Mouse (Mus musculus) retina, postnatal 1 day (tissue): ENCODE results near the gene Arid2.
"Not testable (repeated sequence)": the region's sequence is repeated elsewhere in the genome, so short reads cannot be mapped to it uniquely, and the experiment has no call there.

Experiments
- DNase-seq: peaks from one replicate; pipeline ENCODE4 v3.0.0-alpha.2; 2012

Gene Arid2

DNA sequence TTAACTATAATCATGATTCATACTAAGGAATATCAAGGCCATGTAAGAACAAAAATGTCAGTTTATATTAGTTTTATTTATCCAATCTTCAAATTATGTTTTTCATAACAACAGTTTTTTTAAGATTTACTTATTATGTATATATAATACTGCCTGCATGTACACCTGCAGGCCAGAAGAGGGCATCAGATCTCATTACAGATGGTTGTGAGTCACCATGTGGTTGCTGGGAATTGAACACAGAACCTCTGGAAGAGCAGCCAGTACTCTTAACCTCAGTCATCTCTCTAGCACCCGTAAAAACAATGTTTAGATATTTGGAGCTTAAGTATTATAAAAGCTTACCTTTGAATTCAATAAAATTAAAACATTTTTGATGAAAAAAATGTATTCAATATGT lies 146.9 kb downstream of the Arid2 start:
- no peak for DNase-seq

DNA sequence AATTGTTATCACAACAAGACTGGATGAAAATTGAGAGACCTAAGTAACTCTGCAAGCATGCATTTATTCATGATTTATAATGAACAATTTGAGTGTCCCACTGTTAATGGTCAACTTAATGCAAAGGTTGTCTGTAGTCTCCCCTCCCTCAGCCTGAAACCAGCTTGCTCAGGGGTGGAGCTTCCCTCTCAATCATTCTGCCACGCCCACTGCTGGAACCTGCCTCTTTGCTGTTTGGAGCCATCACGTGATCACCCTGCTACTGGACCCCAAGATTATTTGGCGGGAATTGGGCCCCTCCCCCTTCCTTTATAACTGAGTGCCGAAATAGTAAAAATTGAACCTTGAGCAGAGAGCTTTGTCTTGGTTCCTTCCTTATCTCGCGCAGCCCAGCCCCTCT lies 154.2 kb downstream of the Arid2 start:
- DNase-seq = not testable (repeated sequence)

DNA sequence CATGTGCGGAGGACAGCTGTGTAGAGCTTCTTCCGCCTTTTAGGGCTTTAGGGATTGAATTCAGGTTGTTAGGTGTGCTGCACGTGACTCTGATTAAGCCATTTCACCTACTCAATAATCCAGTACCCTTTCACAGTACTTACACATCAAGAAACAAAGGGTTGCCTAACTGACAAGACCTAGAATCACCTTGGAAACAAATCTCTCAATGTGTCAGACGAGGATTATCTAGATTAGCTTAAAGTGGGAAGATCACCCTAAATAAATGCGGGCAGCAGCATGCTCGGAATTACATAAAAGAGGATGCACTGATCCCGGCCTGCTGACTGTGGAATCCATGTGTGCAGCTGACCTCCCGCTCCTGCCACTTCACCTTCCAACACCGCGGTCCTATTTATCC lies 159.5 kb downstream of the Arid2 start:
- DNase-seq = peak; percentile 78

DNA sequence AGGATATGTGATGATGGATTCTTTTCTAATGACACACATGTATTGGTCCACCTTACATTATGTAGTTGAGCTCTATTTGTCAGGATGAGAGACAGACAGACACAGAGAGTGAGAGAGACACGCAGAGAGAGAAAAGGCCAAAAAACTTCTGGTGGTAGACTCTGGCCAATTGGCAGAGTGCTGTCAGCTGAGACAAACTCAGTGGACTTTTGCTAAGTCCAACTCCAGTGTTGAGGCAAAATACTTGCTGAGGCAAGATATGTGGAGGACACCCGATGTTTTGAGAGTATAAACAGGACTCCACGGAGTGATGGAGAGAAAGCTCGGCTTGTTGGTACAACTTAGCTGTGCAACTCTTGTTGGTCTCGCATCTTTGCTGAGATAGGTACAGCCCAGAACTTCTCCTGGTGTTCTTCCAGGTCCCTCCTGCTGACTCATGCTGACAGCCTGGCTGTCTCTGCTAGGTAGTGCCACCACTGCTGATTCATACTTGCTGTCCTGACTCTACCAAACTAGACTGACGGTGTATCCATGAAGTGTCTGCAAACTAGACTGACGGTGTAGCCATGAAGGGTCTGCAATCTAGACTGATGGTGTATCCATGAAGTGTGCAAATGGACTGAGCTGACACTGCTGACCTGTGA lies 161.5 kb downstream of the Arid2 start:
- DNase-seq = no peak

DNA sequence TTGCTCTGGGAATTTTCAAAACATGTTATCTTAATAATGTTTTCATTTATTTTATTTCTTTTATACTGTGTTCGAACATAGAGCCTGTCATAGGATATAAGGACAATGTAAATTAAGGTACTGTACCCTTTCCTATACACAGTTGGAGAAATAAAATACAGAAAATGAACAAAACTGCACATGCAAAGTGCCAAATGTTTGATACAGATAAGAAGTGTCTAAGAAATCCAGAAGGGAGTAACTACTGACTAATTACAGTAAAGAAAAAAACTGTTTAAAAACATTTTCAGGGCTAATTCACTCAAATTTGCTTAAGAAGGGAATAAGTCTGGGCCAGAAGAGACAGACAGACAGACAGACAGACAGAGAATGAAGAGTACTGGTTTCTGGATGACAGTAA lies 166.0 kb downstream of the Arid2 start:
- no peak for DNase-seq
